Mouse (Mus musculus) layer of hippocampus, adult 11-12 months (tissue): Measurements from ENCODE around the gene Usp22.
"Not testable (repeated sequence)": the region's sequence is repeated elsewhere in the genome, so short reads cannot be mapped to it uniquely, and the experiment has no call there.

ENCODE experiments used
- DNase-seq: peaks from one replicate; pipeline ENCODE4 v3.0.0; 2022; ENCODE audit warnings: low spot score

Usp22 gene

GRCm38 (mm10) chr11:61174821-61175658 lies at the start of gene Usp22:
TSS of gene Usp22 (minus strand) at chr11:61175055.
- DNase-seq, result peak; percentile 100

- DNase-seq, result no peak
These were observed 49.4 kb upstream of the Usp22 start for GRCm38 (mm10) chr11:61224234-61224744.

- DNase-seq, result no peak
These were observed 48.3 kb upstream of the Usp22 start for GRCm38 (mm10) chr11:61222971-61223745.

- DNase-seq, result no peak
These were observed 47.2 kb upstream of the Usp22 start for GRCm38 (mm10) chr11:61222007-61222406.

- no peak for DNase-seq
These were observed 45.5 kb upstream of the Usp22 start for GRCm38 (mm10) chr11:61220156-61220881.

- no peak for DNase-seq
These were observed 41.1 kb upstream of the Usp22 start for GRCm38 (mm10) chr11:61215936-61216335.

- no peak for DNase-seq
These were observed 37.2 kb upstream of the Usp22 start for GRCm38 (mm10) chr11:61212102-61212501.

GRCm38 (mm10) chr11:61208316-61208715 lies 33.5 kb upstream of the Usp22 start:
- DNase-seq, result no peak

- no peak for DNase-seq
These were observed 32.8 kb upstream of the Usp22 start, which contains the start of gene Aldh3a1 for GRCm38 (mm10) chr11:61207487-61208246. TSS of gene Aldh3a1 (plus strand) at chr11:61207537.

- DNase-seq, result no peak
These were observed 31.3 kb upstream of the Usp22 start for GRCm38 (mm10) chr11:61206136-61206535.

GRCm38 (mm10) chr11:61205167-61205950 lies 30.5 kb upstream of the Usp22 start:
- DNase-seq, result no peak

- no peak for DNase-seq
These were observed 28.0 kb upstream of the Usp22 start for GRCm38 (mm10) chr11:61202810-61203209.

- no peak for DNase-seq
These were observed 27.3 kb upstream of the Usp22 start for GRCm38 (mm10) chr11:61202186-61202585.

GRCm38 (mm10) chr11:61199620-61200362 lies 24.9 kb upstream of the Usp22 start:
- DNase-seq, result no peak

- DNase-seq, result no peak
These were observed 23.1 kb upstream of the Usp22 start for GRCm38 (mm10) chr11:61197935-61198334.

GRCm38 (mm10) chr11:61196616-61197353 lies 21.9 kb upstream of the Usp22 start:
- no peak for DNase-seq

- DNase-seq, result peak; percentile 85
These were observed 18.5 kb upstream of the Usp22 start for GRCm38 (mm10) chr11:61193392-61193791.

GRCm38 (mm10) chr11:61192779-61193178 lies 17.9 kb upstream of the Usp22 start:
- DNase-seq, result no peak

- not testable (repeated sequence) for DNase-seq
These were observed 17.3 kb upstream of the Usp22 start for GRCm38 (mm10) chr11:61192123-61192522.
